Mouse (Mus musculus) forebrain, embryonic 10.5 days (tissue): ENCODE results near the gene Psmd9. TPM values are rescaled to one million over a fixed set of nuclear protein-coding genes. Genes with fewer than 3 reads are reported as not detected.
A peak's percentile ranks its signal among the peaks of the same experiment; 100 is the strongest.

ENCODE experiments used
- DNase-seq: peaks from one replicate; pipeline ENCODE4 v3.0.0-alpha.2; 2017; ENCODE audit warnings: low spot score; ENCODE audit errors: extremely low spot score
- H3K27ac ChIP-seq: fragments of 300-500 bp; sonication (generic); 2 replicates; pipeline ENCODE4 v1.5.1; 2016; ENCODE audit warnings: mild to moderate bottlenecking
- H3K27me3 ChIP-seq: fragments of 300-500 bp; sonication (generic); 2 replicates; pipeline ENCODE4 v1.6.1; 2016; ENCODE audit warnings: mild to moderate bottlenecking; ENCODE audit not compliant: poor library complexity, severe bottlenecking
- H3K36me3 ChIP-seq: fragments of 300-500 bp; sonication (generic); replicated peaks from 2 replicates; pipeline ENCODE4 v1.6.1; 2016; ENCODE audit warnings: mild to moderate bottlenecking, moderate library complexity
- H3K4me1 ChIP-seq: fragments of 300-500 bp; sonication (generic); 2 replicates; pipeline ENCODE4 v1.6.1; 2016
- H3K4me3 ChIP-seq: fragments of 300-500 bp; sonication (generic); 2 replicates; pipeline ENCODE4 v1.5.1; 2016; ENCODE audit warnings: mild to moderate bottlenecking, moderate library complexity
- H3K9me3 ChIP-seq: fragments of 300-500 bp; sonication (generic); 2 replicates; pipeline ENCODE4 v1.6.1; 2016; ENCODE audit warnings: mild to moderate bottlenecking, moderate library complexity
- WGBS: fragments of 180-500 bp; shearing (Covaris S2); methylation state at CpG from one replicate; pipeline ENCODE4 v1.1.7; 2016; 5-methylcytosine and 5-hydroxymethylcytosine counted together
- polyA plus RNA-seq: library from polyadenylated mRNA; unstranded; fragments of >200 nt; fragmentation: Nextera tagmentation; extraction: Ambion mirVana; gene quantifications from 2 replicates; pipeline ENCODE4 v1.2.1, GENCODE M21; 2016

Gene Psmd9
- polyA plus RNA-seq, 1 experiment from 2014 or later: 80.5 TPM

DNA sequence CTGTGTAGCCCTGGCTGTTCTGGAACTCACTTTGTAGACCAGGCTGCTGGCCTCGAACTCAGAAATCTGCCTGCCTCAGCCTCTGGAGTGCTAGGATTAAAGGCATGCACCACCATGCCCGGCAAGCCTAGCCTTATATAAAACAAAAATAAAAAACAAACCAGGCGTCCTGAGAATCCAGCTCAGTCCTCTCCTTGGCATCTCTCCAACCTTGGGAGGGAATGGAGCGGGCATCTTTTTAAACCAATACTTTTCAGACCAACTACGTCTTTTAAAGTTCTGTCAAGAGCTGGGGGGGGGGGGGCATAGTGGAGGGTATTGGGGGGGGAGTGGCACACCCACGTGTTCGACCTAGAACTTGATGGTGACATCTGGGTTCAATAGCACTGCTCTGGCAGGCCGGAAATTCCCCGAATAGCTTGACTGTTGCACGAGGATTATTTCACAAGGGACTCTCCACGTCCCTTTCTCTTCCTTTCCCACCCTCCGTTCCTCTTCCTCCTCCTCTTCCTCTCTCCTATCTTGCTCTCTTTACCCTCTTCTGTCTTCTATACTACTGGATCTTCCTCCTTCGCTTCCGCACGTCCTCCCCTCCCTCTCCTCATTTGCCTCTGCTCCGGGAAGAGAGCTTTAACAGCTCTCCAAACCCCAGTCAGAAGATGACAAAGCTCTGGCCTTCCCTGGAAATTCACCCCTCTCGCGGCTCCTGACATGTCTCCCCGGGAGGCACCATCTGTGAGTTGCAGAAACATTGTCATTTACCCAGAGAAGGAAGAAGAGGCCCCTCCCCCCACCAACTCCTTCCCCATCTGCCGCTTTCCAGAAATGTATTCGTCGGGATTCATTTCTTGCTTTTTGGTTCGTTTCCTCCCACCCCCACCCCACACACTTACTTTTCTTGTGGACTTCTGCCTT is 87.9 kb downstream of the Psmd9 start:
- DNase-seq: peak; percentile 41
- Histone ChIP-seq H3K4me1 (peaks cover 22% of the 10 kb centered on the region), H3K9me3 (no peaks in the 10 kb centered on the region), H3K4me3 (peak overlapping the region; percentile 25), H3K36me3 (no peaks in the 10 kb centered on the region), H3K27me3 (peaks cover 20% of the 10 kb centered on the region), H3K27ac (peak overlapping the region; percentile 82)
- 50% methylated on average over 23 of the region's 23 CpGs for WGBS

DNA sequence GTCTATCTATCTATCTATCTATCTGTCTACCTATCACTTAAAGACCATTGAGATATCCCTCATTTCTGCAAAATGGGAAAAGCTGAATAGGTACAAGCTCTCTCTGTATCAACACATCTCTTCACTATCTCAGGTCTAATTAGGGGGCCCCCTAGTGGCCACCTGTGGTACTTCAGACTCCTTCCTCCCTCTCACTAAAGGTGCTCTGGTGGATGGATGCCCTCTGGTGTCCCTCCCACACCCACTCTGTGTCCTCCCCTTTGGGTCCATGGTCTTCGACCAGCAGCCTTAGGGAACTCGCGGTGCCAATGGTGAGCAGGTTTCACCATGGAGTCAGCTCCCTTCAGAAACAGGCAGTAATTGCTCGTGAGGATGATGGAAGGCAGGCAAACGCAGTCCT is 89.8 kb downstream of the Psmd9 start:
- H3K27ac ChIP-seq: no peak overlapping the region
- H3K36me3 ChIP-seq: no peaks in the 10 kb centered on the region
- peak; percentile 62 for DNase-seq
- H3K4me3 ChIP-seq: no peak overlapping the region
- H3K4me1 ChIP-seq: peaks cover 16% of the 10 kb centered on the region
- H3K9me3 ChIP-seq: no peaks in the 10 kb centered on the region
- H3K27me3 ChIP-seq: peaks cover 7% of the 10 kb centered on the region
- 55% methylated on average over 5 of the region's 5 CpGs for WGBS

DNA sequence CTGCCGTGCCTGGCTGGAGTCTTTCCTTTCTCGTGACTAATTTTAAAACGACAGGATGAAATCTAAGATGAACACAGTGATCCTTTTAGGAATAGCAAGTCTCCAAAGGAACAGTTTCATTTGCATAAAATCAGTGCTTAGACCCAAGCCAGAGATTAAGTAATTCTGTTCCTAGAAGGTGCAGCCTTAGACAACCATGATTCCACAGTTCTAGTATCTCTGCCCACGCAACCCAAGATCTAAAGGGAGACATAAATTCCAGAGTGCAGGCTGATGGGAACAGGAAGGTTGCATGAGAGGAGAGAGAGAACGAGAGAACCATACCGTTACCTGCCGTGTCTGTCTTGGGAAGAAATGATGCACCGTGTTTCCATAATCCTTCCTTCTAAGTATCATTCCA is 91.5 kb downstream of the Psmd9 start:
- Histone ChIP-seq H3K36me3 (no peaks in the 10 kb centered on the region), H3K27me3 (no peaks in the 10 kb centered on the region), H3K4me1 (peaks cover 16% of the 10 kb centered on the region), H3K27ac (no peak overlapping the region), H3K9me3 (no peaks in the 10 kb centered on the region), H3K4me3 (no peak overlapping the region)
- DNase-seq: no peak
- 84% methylated on average over 8 of the region's 8 CpGs for WGBS

DNA sequence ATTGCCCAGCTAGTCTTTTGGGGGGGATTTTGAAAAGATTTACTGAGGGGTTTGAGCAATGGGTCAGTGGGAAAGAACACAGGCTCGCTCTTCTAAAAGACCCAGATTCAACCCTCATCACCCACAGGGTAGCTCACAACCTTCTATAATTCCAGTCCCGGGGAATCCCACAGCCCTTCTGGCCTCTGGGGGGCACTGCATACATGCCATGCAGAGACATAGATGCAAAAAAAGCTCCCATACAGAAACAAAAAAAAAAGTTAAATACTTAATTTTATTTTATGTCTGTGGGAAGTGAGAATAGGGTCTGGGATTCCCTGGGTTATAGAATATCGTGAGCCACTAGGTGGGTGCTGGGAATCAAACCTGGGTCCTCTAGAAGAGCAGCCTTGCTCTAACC is 97.7 kb downstream of the Psmd9 start:
- Histone ChIP-seq H3K36me3 (no peaks in the 10 kb centered on the region), H3K4me3 (no peak overlapping the region), H3K9me3 (peaks cover 3% of the 10 kb centered on the region; the same call in 1 of the 2 replicates), H3K4me1 (peaks cover 6% of the 10 kb centered on the region), H3K27me3 (no peaks in the 10 kb centered on the region), H3K27ac (no peak overlapping the region)
- DNase-seq: no peak
- WGBS: 87% methylated on average over 3 of the region's 3 CpGs

DNA sequence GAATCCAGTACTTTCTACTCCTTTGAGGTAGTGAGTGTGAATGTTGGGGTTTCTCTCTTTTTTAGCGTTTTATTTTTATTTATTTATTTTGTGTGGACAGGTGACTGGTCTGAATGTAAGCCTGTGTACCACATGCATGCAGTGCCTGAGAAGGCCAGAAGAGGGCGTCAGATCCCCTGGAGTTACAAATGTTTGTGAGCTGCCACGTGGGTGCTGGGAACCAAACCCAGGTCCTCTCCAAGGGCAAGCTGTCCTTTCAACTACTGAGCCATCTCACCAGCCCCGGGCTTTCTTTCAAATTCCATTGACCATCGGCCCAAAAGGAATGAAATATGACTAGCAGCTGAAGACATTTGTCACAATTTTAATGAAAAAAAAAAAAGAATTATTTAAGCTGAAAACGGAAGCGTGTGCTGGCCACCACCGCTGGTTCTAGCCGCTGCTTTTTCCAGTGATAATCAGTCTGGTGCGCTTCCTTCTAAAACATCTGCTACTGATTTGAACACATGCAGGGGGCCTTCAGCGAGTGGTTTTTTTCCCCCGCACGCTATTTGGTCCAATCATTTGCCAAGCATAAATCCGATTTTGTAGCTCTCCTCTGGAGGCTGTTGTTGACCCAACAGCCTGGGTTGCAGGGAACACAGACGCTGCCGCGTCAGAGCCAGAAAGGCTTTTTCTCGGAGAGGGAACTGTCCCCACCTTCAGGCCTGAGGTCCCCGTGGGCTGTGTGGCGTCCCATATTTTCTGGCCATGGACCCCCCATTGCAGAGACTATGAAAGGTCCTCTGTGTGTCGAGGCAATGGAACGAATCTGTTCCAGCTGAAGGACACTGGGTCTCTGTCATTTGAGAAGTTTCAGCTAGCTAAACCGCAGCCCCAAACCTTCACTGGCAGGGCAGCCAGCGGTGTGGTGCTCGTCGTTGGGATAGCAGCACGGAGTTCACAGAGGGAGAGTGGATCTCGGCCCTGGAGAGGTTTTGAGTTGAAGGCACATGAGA is 99.6 kb downstream of the Psmd9 start:
- Histone ChIP-seq H3K4me1 (peaks cover 6% of the 10 kb centered on the region), H3K9me3 (peaks cover 3% of the 10 kb centered on the region; the same call in 1 of the 2 replicates), H3K27me3 (no peaks in the 10 kb centered on the region), H3K36me3 (no peaks in the 10 kb centered on the region), H3K4me3 (no peak overlapping the region), H3K27ac (peak overlapping the region; percentile 1; the same call in 1 of the 2 replicates)
- WGBS: 71% methylated on average over 28 of the region's 28 CpGs
- DNase-seq: no peak

DNA sequence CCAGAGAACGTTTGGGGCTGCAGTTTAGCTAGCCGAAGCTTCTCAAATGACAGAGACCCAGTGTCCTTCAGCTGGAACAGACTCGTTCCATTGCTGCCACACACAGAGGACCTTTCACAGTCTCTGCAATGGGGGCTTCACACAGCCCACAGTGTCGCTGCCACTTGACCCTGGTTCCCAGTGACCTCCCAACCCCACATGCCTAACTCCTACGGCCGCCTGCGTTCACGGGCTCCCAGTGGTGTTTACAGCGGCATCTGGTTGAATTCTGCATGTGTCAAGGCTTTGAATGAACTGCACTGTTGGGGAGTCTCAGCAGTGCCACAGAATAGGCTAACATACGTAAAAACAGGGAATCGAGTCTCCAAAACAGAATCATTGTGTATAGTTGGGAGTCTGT is 101.7 kb downstream of the Psmd9 start:
- Histone ChIP-seq H3K27me3 (no peaks in the 10 kb centered on the region), H3K4me1 (peaks cover 16% of the 10 kb centered on the region), H3K9me3 (peaks cover 3% of the 10 kb centered on the region; the same call in 1 of the 2 replicates), H3K4me3 (no peak overlapping the region), H3K27ac (peak overlapping the region; percentile 36; the same call in 1 of the 2 replicates), H3K36me3 (no peaks in the 10 kb centered on the region)
- no peak for DNase-seq
- 64% methylated on average over 11 of the region's 11 CpGs for WGBS

DNA sequence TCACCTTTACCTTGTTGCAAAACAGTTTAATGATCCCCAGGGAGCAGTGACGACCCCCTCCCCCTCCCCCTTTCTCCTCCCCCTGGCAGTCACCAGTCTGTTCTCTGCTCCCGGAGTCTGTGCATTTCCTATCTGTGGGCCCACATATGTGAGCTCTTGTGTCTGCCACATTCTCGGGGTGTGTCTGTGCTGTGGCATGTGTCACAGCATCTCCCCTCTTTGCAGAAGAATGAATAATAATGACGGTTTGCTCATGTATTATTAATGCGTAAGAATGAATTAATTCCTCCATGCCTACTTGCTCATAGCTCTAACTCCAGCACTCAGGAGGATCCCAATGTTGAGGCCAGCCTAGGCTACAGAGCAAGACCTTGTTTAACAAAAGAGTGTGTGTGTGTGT is 103.7 kb downstream of the Psmd9 start:
- Histone ChIP-seq H3K4me1 (peaks cover 33% of the 10 kb centered on the region), H3K27me3 (no peaks in the 10 kb centered on the region), H3K9me3 (peaks cover 3% of the 10 kb centered on the region; the same call in 1 of the 2 replicates), H3K27ac (no peak overlapping the region), H3K4me3 (no peak overlapping the region), H3K36me3 (no peaks in the 10 kb centered on the region)
- WGBS: 82% methylated on average over 5 of the region's 5 CpGs
- DNase-seq: no peak

DNA sequence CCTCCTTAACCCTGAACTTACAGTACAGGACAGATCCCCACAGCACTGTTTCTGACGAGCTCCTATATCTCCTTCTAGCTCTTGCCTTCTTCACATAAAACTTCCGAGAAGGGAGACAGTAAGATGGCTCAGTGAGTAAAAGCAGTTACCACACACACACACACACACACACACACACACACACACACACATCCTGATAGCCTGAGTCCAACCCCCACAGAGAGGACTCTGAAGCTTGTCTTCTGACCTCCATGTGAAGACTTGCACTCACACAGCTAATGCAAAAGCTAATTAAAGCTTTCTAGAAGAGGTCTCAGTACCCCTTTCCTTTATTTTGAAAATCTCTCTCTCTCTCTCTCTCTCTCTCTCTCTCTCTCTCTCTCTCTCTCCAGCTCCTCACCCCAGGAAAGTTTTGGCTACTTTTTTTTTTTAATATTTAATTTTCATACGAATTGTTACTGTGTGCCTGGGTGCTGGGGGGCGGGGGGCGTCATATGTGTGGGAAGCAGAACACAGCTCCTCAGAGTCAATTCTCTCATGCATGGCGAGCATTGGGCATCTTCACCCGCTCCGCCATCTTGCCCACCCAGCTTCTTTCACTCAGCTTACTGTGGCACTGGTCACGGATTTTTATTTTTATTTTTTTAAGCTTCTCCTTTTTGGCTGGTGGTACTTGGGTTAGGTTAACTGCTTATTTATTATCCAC is 107.6 kb downstream of the Psmd9 start:
- H3K27me3 ChIP-seq: no peaks in the 10 kb centered on the region
- no peak overlapping the region; the same call in 1 of the 2 replicates for H3K27ac ChIP-seq
- no peak overlapping the region for H3K4me3 ChIP-seq
- H3K4me1 ChIP-seq: peaks cover 27% of the 10 kb centered on the region
- H3K9me3 ChIP-seq: no peaks in the 10 kb centered on the region
- DNase-seq: no peak
- WGBS: 79% methylated on average over 9 of the region's 9 CpGs
- H3K36me3 ChIP-seq: no peaks in the 10 kb centered on the region

DNA sequence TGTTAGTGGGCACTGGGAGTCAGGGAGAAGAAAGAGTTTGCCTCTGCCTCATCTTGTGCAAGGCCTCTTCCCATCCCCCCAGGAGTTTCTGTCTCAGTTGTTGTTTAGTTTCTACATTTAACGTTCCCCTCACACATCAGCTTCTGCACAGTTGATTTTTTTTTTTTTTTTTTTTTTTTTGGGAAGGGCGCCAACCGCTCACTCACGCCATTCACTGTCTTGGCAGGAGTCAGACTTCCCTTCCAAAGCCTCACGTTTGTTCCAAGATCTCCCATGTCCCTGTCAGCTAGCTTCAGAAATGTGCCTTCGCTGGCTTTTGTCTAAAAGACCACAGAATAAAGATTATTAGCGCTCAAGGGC is 108.1 kb downstream of the Psmd9 start:
- DNase-seq: no peak
- H3K9me3 ChIP-seq: no peaks in the 10 kb centered on the region
- WGBS: 70% methylated on average over 7 of the region's 7 CpGs
- no peaks in the 10 kb centered on the region for H3K27me3 ChIP-seq
- H3K36me3 ChIP-seq: no peaks in the 10 kb centered on the region
- no peak overlapping the region for H3K4me3 ChIP-seq
- H3K27ac ChIP-seq: no peak overlapping the region
- H3K4me1 ChIP-seq: peaks cover 27% of the 10 kb centered on the region

DNA sequence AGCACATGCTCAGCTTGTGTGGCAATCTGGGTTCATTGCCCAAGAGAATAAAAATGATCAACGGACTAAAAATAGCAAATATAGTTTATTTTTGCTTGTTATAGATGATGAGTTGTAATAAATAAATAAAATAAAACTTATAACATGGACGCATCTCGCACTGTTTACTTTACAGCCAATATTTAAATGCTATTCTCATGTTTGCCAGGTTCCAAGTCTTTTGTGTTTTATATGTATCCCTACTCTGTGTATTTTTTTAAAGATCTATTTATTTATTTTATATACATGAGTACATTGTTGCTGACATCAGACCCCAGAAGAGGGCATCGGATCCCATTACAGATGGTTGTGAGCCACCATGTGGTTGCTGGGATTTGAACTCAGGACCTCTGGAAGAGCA is 108.5 kb downstream of the Psmd9 start:
- H3K27me3 ChIP-seq: no peaks in the 10 kb centered on the region
- peaks cover 27% of the 10 kb centered on the region for H3K4me1 ChIP-seq
- H3K27ac ChIP-seq: no peak overlapping the region
- no peaks in the 10 kb centered on the region for H3K9me3 ChIP-seq
- no peaks in the 10 kb centered on the region for H3K36me3 ChIP-seq
- WGBS: 96% methylated on average over 4 of the region's 4 CpGs
- no peak overlapping the region for H3K4me3 ChIP-seq
- DNase-seq: no peak

DNA sequence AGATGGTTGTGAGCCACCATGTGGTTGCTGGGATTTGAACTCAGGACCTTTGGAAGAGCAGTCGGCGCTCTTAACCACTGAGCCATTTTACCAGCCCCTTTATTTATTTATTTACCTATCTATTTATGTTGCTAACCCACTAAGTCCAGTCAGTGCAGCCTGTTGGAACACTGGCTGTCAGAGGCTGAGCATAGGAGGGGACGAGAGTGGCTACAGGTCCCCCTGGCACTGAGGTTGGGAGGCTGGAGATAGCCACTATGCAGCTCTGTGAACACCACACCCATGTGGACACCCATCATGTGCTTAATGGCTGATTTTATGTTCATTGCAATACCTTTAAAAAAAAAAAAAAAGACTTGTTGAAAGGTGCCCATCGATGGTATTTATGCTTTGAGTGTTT is 110.0 kb downstream of the Psmd9 start:
- Histone ChIP-seq H3K27ac (no peak overlapping the region), H3K27me3 (no peaks in the 10 kb centered on the region), H3K4me1 (peaks cover 27% of the 10 kb centered on the region), H3K4me3 (no peak overlapping the region), H3K9me3 (no peaks in the 10 kb centered on the region), H3K36me3 (no peaks in the 10 kb centered on the region)
- no peak for DNase-seq
- 95% methylated on average over 4 of the region's 4 CpGs for WGBS
